Mouse (Mus musculus) induced T-regulatory cell, adult 2 months (primary cell): ENCODE results near the gene Mss51.

Experiments
- DNase-seq: peaks from one replicate; pipeline ENCODE4 v3.0.0-alpha.2; 2012; ENCODE audit warnings: low read depth

Gene Mss51

GRCm38 (mm10) chr14:20451765-20452331 is 44.9 kb downstream of the Mss51 start, which contains the start of gene Cfap70:
Gene Cfap70 (minus strand): TSS chr14:20452226.
- DNase-seq, result peak; percentile 73

GRCm38 (mm10) chr14:20451302-20451701 is 45.4 kb downstream of the Mss51 start:
- peak; percentile 8 for DNase-seq

GRCm38 (mm10) chr14:20447209-20447608 is 49.5 kb downstream of the Mss51 start:
- DNase-seq, result no peak

GRCm38 (mm10) chr14:20442252-20442651 is 54.4 kb downstream of the Mss51 start:
- no peak for DNase-seq

DNA sequence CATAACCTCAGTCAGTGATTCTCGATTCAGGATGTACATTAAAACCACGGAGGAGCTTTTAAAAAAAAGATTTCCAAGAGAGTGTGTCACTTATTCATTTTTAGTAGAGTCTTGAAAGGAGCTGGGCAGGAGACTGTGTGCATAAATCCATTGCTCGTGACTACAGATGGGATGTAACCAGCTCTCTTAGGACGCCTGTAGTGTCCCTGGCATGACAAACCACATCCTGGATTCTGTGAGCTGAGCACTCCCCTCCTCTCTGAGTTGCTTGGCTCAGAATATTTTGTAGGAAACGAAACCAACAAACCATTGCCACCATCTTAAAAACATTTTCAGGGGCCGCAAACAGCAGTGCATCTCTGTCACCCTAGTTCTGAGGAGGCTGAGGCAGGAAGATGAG is 59.7 kb downstream of the Mss51 start:
- no peak for DNase-seq
